Mouse (Mus musculus) kidney, postnatal 0 days (tissue): Measurements from ENCODE around the gene Cd69. TPM values are rescaled to one million over a fixed set of nuclear protein-coding genes. Genes with fewer than 3 reads are reported as not detected.

Source experiments
- ATAC-seq: fragments of 200-750 bp; cut with Nextera tagmentation; replicated peaks from 2 replicates; pipeline ENCODE4 v1.8.0; 2017; ENCODE audit warnings: low read depth, moderate number of reproducible peaks, moderate TSS enrichment, moderate library complexity; ENCODE audit not compliant: low FRiP score
- DNase-seq: peaks from one replicate; pipeline ENCODE4 v3.0.0-alpha.2; 2016; ENCODE audit warnings: low spot score
- H3K27ac ChIP-seq: fragments of 300-500 bp; sonication (generic); 2 replicates; pipeline ENCODE4 v1.5.1; 2014; ENCODE audit warnings: mild to moderate bottlenecking
- H3K27me3 ChIP-seq: fragments of 300-500 bp; sonication (generic); 2 replicates; pipeline ENCODE4 v1.6.1; 2014; ENCODE audit warnings: low read length, mixed read lengths; ENCODE audit not compliant: insufficient read depth
- H3K36me3 ChIP-seq: fragments of 300-500 bp; sonication (generic); 2 replicates; pipeline ENCODE4 v1.6.1; 2014; ENCODE audit warnings: low read length, mixed read lengths; ENCODE audit not compliant: insufficient read depth
- H3K4me1 ChIP-seq: fragments of 300-500 bp; sonication (generic); replicated peaks from 2 replicates; pipeline ENCODE4 v1.6.1; 2014; ENCODE audit warnings: antibody characterized with exemption, low read length, mixed read lengths; ENCODE audit not compliant: insufficient read depth
- H3K4me2 ChIP-seq: fragments of 300-500 bp; sonication (generic); 2 replicates; pipeline ENCODE4 v1.6.1; 2014; ENCODE audit warnings: mild to moderate bottlenecking, low read length, moderate library complexity, mixed read lengths
- H3K4me3 ChIP-seq: fragments of 300-500 bp; sonication (generic); replicated peaks from 2 replicates; pipeline ENCODE4 v1.5.1; 2014; ENCODE audit warnings: low read depth, low read length
- H3K9ac ChIP-seq: fragments of 300-500 bp; sonication (generic); 2 replicates; pipeline ENCODE4 v1.6.1; 2014; ENCODE audit warnings: low read depth, low read length
- H3K9me3 ChIP-seq: fragments of 300-500 bp; sonication (generic); replicated peaks from 2 replicates; pipeline ENCODE4 v1.6.1; 2016; ENCODE audit warnings: low read length, inconsistent platforms, mixed read lengths
- CTCF ChIP-seq: IDR thresholded peaks from 2 replicates; pipeline ENCODE4 v1.5.1; 2016; ENCODE audit warnings: antibody characterized with exemption, low read depth, mild to moderate bottlenecking, moderate library complexity
- WGBS: fragments of 180-500 bp; shearing (Covaris S2); extraction: QIAGEN DNeasy Blood & Tissue Kit; methylation state at CpG from one replicate; pipeline ENCODE4 v1.1.7; 2014; 5-methylcytosine and 5-hydroxymethylcytosine counted together
- polyA plus RNA-seq: library from polyadenylated mRNA; unstranded; fragments of >200 nt; fragmentation: Nextera tagmentation; extraction: Ambion mirVana; gene quantifications from 2 replicates; pipeline ENCODE4 v1.2.1, GENCODE M21; 2015

Cd69 gene
- polyA plus RNA-seq, 1 experiment from 2014 or later, result not detected

DNA sequence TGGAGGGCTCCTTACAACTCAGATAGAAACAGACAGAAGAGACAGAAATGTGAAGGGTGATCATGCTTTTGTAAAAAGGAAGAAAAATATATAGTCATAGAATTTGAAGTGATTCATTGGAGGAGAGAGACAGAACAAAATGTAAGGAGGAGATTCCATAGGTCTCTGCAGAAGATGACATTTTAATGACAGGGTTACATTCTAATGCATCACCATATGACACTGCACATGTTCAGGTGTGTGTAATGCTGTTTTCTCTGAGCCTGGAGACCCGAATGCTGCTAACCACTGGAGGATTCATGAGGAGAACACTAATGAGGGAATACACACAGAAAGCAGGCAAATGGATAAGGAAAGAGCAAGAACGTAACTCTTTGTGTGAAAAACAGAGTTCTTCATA is 760 bp downstream of the Cd69 start:
- Histone ChIP-seq H3K9me3 (no peaks in the 10 kb centered on the region), H3K27ac (no peak overlapping the region), H3K4me3 (no peak overlapping the region), H3K4me2 (no peak overlapping the region), H3K27me3 (no peaks in the 10 kb centered on the region), H3K36me3 (no peaks in the 10 kb centered on the region), H3K9ac (no peak overlapping the region), H3K4me1 (no peaks in the 10 kb centered on the region)
- no peak for DNase-seq
- no peak for TF ChIP-seq CTCF
- ATAC-seq, result no peak
- WGBS, result 83% methylated on average over 2 of the region's 2 CpGs

DNA sequence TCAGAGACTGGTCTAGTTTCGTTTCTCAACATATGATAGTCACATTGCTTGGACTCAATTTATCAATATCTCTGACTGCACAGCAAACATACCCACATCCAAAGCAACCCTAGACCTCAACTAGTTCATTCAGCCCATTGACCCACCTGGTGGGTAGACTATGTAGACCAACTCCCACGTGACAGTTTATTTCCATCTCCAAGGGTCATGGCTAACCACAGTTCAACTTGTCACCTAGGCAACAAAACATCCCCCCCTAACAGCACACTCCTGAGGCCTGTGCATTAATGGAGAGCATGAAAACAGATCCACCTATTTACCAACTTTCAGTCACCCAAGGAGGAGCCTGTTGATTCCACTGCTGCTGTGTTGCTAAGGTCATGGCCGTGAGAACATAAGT is 1.6 kb downstream of the Cd69 start:
- Histone ChIP-seq H3K27me3 (no peaks in the 10 kb centered on the region), H3K4me1 (no peaks in the 10 kb centered on the region), H3K4me3 (no peak overlapping the region), H3K36me3 (no peaks in the 10 kb centered on the region), H3K9ac (no peak overlapping the region), H3K9me3 (no peaks in the 10 kb centered on the region), H3K27ac (no peak overlapping the region), H3K4me2 (no peak overlapping the region)
- no peak for ATAC-seq
- DNase-seq, result no peak
- 69% methylated on average over 3 of the region's 3 CpGs for WGBS
- no peak for TF ChIP-seq CTCF

DNA sequence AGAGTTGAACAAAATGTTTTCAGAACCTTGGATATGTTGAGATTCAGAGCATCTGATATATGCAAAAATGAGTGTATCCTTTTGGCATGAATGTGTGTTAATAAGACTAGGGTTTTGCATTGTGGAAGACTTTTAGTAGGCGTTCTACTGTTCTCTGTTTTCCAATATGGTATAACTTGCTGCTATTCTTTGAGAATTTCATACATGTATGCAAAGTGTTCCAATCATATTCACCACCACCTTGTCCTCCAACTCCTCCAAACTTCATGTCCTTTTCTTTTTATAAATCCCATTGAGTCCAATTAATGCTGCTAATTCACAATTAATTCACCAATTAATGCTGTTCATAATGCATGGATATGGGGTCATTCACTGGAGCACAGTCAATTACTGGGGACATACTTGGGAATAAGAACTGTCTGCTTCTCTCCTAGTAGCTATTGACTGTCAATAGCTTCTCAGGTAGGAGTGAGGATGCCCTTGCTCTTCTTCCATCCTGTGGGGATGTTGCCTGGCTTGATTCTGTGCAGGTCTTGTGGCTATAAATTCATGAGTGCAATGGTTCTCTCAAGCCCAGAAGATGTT is 8.7 kb downstream of the Cd69 start:
- TF ChIP-seq CTCF, result no peak
- H3K9me3 ChIP-seq, result no peaks in the 10 kb centered on the region
- ATAC-seq (no peak), DNase-seq (no peak)
- no peak overlapping the region for H3K9ac ChIP-seq
- WGBS, result 83% methylated on average over 1 of the region's 1 CpGs
- H3K27ac ChIP-seq, result no peak overlapping the region
- H3K27me3 ChIP-seq, result no peaks in the 10 kb centered on the region
- H3K4me1 ChIP-seq, result no peaks in the 10 kb centered on the region
- no peaks in the 10 kb centered on the region for H3K36me3 ChIP-seq
- no peak overlapping the region for H3K4me2 ChIP-seq
- H3K4me3 ChIP-seq, result no peak overlapping the region

DNA sequence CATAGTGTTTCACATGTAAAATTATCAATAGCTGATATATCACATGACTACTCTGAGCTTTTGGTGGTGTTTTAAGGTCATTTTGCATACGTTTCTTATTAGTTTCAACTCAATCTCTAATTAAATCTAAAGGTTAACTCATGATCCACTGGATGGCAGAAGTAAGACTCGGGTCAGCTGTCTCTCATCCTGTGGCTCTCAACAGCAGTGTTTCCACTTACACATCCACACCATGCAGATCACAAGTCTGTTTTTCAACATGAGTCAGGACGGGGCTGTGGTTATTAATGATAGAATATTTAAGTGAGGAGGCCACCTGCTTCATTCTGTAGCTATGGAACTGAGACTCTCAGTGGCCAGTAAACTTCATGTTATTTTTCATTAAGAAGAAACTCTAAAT is 9.4 kb downstream of the Cd69 start:
- WGBS, result 71% methylated on average over 3 of the region's 3 CpGs
- Histone ChIP-seq H3K9me3 (no peaks in the 10 kb centered on the region), H3K27ac (no peak overlapping the region), H3K27me3 (no peaks in the 10 kb centered on the region), H3K4me1 (no peaks in the 10 kb centered on the region), H3K36me3 (no peaks in the 10 kb centered on the region), H3K4me2 (no peak overlapping the region), H3K4me3 (no peak overlapping the region), H3K9ac (no peak overlapping the region)
- TF ChIP-seq CTCF, result no peak
- ATAC-seq, result no peak
- no peak for DNase-seq

DNA sequence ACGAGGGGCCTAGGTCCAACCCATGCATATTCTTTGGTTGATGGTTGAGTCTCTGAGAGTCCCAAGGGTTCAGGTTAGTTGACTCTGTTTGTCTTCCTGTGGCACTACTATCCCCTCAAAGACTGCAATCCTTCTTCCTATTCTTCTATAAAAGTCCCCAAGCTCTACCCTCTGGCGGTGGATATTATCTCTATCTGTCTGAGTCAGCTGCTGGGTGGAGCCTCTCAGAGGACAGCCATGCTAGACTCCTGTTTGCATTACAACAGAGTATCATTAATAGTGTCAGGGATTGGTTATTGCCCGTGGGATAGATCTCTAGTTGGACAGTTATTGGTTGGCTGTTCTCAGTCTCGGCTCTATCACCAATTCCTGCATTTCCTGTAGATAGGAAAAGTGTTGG is 14.3 kb downstream of the Cd69 start:
- Histone ChIP-seq H3K27ac (no peak overlapping the region), H3K4me3 (no peak overlapping the region), H3K9ac (no peak overlapping the region), H3K9me3 (no peaks in the 10 kb centered on the region), H3K27me3 (no peaks in the 10 kb centered on the region), H3K4me2 (no peak overlapping the region), H3K4me1 (no peaks in the 10 kb centered on the region), H3K36me3 (no peaks in the 10 kb centered on the region)
- WGBS, result 86% methylated on average over 4 of the region's 4 CpGs
- ATAC-seq (no peak), DNase-seq (no peak)
- no peak for TF ChIP-seq CTCF

DNA sequence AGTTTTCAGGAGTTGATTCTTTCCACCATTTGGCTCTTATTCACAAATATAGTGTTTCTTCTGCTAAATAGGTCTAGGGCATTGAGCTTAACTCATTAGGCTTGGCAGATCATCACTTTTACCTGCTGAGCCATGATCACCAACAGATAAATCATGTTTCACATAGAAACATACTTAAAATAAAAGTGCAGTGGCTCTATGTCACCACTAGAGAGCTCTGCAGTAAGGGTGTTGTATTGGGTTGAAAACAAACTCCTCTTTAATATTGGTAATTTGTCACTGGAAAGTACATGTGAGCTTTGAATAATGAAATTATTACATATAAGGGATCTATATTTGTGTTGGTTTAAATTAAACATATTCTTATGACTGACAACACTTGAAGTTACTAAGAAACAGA is 15.2 kb downstream of the Cd69 start:
- Histone ChIP-seq H3K36me3 (no peaks in the 10 kb centered on the region), H3K4me2 (no peak overlapping the region), H3K27ac (no peak overlapping the region), H3K4me1 (no peaks in the 10 kb centered on the region), H3K4me3 (no peak overlapping the region), H3K9me3 (no peaks in the 10 kb centered on the region), H3K9ac (no peak overlapping the region), H3K27me3 (no peaks in the 10 kb centered on the region)
- DNase-seq (peak; percentile 40), ATAC-seq (no peak)
- TF ChIP-seq CTCF, result peak; percentile 70

DNA sequence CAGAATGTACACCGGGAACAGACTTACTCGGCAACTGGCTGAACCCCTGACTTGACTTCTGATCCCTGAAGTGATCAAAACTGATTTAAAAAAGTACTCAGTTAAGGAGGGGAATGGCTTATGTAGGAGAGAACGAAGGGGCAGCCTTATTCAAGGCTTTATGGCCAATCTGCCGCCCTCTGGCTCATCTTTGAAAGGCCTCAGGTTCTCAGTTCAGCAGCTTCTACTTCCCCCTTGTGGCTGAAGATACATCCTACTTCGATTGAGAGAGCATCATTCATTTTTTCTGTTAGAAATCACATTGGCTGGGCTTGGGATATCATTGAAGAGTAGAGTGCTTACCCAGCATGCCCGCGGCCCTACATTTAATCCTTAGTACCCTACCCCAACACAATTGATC is 19.2 kb downstream of the Cd69 start:
- Histone ChIP-seq H3K4me2 (no peak overlapping the region), H3K27ac (no peak overlapping the region), H3K4me3 (no peak overlapping the region), H3K4me1 (no peaks in the 10 kb centered on the region), H3K9ac (no peak overlapping the region), H3K36me3 (no peaks in the 10 kb centered on the region), H3K9me3 (no peaks in the 10 kb centered on the region), H3K27me3 (no peaks in the 10 kb centered on the region)
- DNase-seq, result peak; percentile 78
- peak; percentile 79 for TF ChIP-seq CTCF
- no peak for ATAC-seq
- WGBS, result 54% methylated on average over 7 of the region's 7 CpGs
